Mouse (Mus musculus) CD8-positive naive resting alpha-beta T cell, adult 2 months (primary cell): ENCODE results near the gene Sohlh2.
"Not testable (repeated sequence)": the region's sequence is repeated elsewhere in the genome, so short reads cannot be mapped to it uniquely, and the experiment has no call there.

Experiments
- DNase-seq, 2 experiments: peaks; one replicate each; pipeline ENCODE4 v3.0.0; 2022; ENCODE audit warnings: low read depth in 2 of 2, low spot score in 2 of 2

Sohlh2 gene

DNA sequence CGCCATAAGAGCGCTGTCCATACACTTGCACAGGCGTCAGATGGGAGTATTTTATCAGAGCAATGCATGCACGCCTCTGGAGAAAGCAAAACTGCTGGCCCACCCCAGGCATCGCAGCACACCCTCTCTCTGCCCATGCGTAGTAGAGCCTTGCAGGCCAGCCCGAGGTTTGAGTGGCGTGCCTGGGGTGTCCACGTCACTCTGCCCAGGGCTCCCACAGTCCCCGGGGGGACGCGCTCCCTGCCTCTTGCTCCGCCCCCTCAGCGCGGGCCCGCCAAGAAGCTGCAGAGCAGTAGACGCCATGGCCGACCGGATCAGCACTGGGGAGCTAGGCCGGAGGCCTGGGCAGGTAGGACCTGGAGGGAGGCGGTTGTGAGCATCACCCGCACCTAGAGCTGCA lies at the start of gene Sohlh2:
Sohlh2 (plus strand) TSS at position 263 of the 400 bp plus-strand sequence.
- DNase-seq, result no peak

DNA sequence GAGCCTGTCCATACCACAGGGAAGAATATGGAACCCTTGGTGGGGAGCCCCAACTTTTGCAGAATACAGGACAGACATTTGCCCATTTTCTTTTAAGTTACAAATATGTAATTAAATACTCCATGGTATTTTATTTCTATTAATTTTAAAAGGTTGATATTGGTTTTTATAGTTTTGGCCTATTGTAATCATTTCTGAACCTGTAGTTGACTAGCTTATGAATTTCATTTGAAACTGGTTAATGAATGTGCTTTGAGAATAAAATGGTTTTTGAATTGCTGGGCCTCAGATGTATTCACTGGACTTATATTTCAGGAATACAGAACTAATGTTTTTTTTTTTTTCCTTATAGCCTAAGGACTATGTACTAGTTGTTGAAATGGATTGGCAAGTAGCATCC lies 44.8 kb upstream of the Sohlh2 start, which contains the start of gene Ccdc169:
Ccdc169 (plus strand) TSS at position 301 of the 400 bp plus-strand sequence.
- DNase-seq, result no peak

DNA sequence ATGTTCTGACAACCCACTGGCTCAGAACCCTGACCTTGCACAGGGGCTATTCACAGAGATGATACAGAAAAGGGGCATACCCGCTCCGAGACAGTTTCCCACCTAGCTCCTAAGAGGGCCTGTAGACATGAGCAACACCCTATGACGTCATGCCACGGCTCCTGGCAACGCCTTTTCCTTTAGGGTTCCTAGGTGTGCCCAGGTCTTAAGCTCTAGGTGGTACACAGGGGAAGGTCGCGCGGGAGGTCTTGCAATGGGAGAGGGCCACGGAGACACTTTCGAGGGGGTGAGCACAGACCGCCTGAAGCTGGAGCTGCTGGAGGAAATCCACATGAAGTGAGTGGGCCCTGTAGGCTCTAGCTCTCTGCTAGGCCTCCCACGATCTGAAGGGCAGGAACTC lies 42.0 kb upstream of the Sohlh2 start:
- DNase-seq, result no peak

DNA sequence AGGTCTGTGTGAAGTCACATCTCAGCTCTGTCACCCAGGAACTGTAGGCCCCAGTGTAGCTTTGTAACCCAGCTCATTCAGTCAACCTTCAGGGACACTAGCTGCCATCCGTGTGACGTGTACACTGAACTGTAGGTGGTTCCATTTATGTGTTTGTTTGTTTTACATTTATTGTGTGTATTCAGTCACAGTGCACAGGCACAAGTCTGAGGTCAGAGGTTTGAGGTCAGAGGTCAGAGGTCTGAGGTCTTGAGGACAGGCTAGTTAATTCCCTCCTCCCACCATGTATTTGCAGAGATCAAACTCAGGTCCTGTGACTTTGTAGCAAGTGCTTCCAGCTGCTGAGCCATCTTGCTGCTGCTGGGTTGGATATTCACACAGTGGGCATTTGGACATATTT lies 40.4 kb upstream of the Sohlh2 start:
- no peak for DNase-seq

DNA sequence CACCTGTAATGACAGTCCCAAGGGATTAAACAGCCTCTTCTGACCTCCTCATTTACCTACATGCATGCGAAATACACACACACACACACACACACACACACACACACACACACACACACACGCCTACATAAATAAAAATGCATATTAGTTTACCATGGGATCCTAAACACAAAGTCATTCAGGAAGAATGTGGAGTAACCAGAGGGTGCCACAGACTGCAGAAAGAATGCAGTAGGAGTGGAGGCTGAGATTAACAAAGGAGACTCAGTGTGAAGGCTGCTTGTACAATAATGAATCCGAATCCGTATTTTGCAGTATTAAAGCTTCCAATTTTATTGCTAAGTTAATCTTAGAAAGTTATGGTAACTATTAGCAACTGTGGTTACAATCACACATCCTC lies 36.9 kb upstream of the Sohlh2 start:
- no peak for DNase-seq

DNA sequence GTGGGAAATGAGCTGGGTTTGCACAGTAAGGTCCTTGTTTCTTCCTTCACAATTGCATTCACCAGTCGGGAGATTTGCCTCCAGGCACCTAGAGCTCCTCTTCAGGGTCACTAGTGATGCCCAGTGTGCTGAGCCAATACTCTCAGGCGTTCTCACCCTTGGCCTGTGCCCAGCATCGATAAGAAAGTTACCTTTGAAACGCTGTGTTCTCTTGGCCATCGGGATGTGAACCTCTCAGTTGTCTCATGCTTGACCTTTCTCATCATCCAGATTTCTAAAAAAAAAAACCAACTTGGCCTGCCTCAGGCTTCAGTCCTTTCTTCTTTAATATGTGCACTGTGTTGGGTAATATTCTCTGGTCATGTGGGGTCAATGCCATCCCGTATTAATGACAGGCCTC lies 35.4 kb upstream of the Sohlh2 start:
- no peak for DNase-seq

DNA sequence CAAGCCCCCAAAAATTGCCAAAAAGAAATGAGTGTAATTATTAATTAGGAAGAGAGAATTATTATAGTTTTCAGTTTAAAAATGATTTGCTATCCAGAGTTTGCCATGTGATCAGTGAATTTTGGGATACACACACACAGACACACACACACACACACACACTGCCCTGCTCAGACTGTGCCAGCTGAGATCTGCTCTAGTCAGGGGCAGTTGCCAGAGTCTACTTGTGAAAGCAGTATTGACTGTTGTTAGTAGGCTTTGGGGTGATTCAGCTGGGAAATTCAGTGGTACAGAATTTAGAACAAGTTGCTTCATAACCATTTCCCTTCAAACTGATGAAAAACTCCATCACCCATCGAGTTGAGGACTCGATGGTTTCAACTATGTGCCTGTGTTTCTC lies 34.7 kb upstream of the Sohlh2 start:
- no peak for DNase-seq

DNA sequence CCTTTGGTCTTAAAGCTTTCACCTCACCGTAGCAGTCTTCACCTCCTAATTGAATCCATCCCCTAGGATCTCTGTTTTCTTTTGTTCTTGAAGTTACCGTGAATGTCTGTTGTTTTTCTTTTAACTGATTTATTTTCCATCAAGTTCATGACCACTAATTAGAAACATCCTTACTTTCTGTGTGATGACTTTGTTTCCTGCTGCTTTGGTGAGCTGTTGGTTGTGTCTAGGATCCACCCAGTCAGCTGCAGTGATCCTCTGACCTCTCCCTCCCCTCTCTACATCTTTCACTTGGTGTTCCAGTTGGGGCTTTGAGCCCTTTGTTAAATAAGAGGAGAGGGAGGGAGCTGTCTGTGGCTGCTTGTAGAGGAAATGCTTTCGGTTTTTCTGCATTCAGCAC lies 33.7 kb upstream of the Sohlh2 start:
- DNase-seq, result no peak

DNA sequence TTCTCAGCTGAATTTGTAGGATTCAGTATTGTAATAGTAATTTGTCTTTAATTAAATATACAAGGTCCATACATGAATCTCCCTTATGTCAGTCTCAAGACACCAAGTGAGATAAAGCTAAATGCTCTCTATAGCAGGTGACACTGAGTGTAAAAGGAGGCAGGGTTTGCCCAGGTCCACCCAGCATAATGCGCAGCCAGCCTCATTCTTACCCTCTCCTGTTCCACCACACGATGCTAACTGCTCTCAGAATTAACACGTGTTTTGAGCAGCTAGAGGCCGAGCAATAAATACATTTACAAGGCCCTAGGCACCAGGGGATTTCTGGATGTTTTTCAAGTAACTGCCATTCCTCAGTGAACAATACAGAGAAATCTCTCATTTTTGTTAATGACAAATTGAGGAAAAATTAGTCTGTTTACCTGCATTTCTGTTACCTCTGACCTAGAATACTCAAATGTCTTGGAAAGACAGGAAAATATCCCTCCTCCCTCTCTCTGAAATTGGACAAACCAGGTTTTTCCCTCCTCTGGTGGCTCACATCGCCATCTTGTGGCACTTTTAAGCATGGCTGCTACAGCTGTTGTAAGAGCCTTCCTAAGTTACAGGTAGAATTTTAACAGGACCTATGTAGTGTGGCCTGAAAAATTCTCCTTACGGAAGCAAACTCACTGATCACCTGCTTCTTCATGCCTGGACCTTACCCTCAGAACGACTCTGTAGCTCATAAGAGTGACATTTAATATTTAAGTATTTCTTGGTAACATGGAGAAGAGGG lies 30.0 kb upstream of the Sohlh2 start:
- no peak for DNase-seq

DNA sequence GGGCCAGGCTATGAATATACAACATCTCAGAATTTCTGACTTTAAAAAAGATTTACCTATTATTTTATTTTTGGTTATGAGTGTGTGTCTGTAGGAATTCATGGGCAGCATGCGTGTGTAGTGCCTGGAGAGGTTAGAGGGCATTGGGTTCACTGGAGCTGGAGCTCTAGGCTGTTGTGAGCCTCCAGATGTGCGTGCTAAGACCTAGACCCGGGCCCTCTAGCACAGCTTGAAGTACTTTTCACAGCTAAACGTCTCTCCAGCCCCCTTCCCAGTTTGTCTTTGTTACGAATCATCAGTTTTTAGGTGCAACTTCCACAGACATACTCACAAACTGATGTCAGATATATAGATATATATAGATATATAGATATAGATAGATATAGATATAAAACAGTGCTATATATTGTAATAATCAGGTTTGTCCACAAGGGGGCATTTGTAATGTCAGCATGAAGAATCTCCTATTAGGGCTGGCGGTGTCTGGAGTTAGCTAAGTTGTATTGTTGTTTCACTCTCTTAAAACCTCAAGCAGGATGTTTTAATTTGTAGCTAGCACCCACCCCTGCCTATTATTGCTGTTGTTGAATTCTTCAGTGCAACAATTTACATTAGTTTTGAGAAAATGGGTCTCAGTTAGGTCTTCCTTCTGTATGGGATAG lies 29.0 kb upstream of the Sohlh2 start:
- no peak for DNase-seq

DNA sequence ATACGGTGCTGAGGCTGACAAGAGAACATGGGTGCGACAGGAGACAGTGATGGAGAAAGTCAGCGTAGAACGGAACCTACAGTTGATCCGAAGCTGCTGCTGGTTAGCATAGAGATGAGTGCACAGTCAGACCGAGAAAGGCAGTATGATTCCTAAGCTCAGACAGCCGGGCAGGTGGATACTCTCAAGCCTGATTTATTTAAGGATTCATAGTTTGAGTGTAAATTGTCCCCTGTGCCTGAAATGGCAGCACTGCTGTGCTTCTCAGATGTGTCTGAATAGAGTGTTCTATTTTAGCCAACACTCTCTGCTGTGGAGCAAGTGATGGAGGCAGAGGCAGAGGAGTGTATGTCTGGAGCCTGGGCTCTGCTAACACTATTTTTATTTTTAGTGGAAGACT lies 27.7 kb upstream of the Sohlh2 start:
- DNase-seq, result no peak

DNA sequence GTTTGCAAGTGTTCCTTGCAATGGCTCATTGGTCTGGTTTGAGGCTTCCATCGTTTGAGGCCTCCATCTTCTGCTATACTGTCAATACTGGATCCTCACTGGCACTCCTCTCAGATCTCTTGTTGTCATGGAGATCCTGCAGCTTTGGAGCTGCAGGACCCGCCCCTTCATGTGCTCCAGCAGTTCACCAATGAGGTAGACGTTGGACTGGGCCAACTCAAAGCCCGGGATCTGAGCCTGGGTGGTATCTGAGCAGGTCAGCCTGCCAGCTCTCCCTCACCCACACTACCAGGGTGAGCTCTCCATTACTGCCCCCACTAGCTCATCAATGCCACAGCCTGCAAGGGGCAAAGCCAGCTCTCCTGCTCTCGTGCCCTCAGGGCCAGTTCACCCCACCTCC lies 24.4 kb upstream of the Sohlh2 start:
- no peak for DNase-seq

DNA sequence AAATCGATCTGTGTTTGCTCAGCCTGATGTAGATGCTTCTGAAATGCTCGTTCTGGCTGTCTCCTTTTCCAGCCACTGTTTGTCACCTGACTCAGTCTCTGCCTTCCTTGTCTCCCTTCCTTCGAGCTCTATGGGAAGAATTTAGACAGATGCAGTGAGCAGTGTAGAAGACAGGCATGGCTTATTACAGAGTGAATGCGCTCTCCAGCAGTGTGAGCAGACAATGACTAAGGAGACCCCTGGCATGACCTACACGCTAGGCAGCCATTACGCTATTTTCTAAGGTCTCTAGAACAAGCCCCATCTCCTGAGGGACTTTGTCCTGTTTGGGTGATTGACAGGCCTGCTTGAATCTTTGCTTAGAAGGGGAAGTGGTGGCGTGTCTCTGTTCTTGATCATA lies 20.7 kb upstream of the Sohlh2 start:
- no peak for DNase-seq

DNA sequence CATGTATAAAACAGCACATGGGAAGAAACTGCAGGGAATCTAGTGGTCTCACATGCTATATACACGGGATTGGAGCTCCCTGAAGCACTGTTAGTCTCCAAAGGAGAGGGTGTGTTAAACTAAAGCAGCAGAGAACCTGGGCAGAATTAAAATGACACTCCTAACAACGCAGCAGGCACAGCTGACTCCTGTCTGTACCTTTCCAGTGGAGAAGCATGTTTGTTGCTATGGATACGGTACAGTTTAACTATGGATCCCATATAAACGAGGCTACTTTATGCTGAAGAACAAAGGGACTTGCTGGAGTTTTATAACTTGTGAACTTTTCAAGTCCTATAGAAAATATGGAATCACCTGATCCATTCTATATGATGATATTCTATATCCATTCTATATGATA lies 18.3 kb upstream of the Sohlh2 start:
- no peak for DNase-seq

DNA sequence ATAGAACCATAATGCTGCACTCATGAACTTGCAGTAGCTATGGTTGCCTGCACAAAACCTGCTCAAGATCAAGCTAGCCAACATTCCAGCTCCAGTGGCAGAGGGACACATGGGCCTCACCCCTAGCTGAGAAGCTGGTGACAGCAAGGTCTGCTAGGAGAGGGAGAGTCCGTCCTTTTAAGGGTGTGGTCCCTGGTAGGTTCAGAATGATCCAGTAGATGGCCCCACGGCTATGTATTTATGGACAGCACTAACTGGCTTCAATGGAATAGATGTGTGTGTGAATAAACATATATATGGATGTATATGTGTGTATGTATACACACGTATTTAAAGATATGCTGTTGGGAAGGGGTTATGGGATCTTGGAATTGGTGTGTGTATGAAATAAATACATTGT lies 9.3 kb upstream of the Sohlh2 start:
- no peak for DNase-seq

DNA sequence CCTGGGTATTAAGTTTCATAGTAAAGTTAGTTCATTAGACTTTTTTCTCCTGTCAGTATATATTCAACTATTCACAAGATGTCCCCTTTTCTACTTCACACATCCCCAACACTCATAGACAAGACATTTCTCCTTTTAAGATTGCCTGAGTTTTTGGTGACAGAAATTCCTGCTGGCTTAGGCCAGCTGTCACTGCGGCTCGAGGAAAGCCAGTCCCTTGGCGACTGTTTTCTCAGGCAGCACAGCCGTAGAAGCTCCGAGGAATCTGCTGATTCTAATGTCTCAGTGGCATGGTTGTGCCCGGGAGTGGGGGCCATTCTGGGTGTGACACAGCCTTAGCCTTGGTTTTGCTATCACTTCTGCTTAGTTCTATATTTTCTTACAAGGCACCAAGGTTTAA lies 4.6 kb upstream of the Sohlh2 start:
- DNase-seq, result no peak

DNA sequence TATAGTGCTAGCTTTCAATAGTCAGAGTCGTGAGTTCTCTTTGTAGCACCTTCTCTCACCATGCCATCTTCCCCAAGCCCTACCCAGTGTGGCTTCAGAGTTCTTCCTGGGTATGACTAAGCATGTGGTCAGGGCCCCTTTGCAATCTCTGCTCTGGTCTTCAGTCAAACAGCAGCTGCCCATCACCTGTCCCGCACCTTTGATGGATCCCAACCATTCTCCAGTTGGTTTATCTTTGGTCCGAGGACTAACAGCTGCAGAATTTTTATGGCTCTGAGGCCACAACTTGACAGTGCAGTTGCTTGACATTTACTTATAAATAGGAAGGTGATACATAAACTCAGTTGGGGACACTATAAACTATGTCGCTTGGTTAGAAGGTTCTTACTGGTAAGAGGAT lies 9.8 kb downstream of the Sohlh2 start:
- DNase-seq, result no peak

DNA sequence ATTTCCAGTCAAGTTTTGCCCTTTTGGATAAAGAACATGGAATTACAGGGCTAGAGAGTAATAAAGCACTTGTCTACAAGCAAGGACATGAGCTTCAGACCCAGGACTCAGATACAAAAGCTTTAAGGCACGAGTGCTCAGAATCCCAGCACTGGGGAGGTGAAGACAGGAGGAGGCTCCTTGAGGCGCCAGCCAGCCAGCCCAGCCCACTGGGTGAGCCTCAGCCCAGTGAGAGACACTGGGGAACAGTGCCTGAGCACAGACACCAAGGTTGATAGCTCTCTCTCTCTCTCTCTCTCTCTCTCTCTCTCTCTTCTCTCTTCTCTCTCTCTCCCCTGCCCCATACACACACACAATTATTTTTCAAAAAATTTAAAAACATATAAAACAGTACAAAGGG lies 11.5 kb downstream of the Sohlh2 start:
- DNase-seq, result no peak

DNA sequence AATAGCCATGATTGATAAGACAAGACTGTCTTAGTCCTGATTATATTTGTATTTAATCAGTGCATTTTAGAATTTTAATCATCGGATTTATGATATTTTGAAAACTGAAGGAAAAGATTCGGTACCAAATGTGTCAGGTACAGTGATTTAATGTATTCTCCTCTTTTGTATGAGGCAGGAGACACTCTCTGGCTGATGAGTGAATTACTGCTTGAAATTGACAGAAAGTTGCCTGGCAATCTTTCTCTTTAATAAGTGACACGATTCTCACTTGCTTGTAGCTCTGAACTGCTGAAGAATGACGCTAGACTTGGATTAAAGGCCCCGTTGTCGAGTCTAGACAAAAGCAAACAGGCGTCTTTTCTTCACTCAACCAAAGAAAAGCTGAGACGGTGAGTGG lies 13.0 kb downstream of the Sohlh2 start:
- DNase-seq, result no peak

DNA sequence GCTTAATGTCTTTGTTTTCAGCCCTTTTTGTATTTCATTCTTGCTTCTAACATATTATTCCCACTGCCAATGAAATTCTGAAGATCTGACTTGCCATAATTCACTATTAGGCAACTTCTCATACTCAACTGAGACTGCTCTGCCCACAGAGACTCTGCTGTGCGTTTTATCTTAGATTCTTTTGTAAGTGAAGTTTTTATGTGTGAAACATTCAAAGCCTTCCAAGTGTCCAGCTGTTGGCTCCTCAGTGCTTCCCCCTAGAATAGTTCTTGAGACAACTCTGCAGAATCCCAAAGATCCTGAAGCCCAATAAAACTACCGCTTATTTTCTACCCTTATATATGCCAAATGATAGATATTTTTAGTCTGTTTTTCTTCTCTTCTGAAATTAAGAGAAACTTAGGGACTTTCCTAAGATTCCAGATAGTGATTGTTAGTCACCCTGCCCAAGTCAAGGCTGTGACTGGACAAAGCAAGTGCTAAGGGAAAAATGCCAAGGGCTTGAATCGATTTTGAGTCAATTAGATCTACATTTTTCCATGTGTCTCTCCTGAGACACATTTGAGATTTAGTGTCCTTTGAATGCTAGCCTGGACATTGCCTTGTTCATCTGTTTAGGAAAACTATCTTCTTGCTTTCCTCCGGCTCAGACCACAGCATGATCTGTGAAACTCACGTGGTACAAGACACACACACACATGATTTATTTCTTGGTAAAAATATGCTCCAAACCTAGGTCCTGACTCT lies 13.9 kb downstream of the Sohlh2 start:
- no peak for DNase-seq

DNA sequence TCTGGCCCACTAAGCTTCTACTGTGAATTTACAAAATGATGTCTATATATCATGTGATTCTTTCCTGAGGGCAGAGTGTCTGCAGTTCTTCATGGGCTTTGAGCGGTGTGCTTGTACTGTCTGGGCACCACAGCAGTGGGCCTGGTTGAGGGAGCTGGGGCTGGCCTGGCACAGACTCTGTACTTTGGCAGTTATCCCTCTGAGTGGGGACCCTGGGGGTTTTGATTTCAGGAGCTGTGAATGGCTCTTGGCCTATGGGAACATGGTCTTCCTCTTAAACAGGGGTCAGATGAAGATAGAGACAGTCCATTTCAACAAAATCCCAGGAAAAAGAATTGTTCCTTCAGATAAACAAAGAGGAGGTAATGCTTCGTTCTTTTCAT lies 14.5 kb downstream of the Sohlh2 start:
- DNase-seq, result no peak

DNA sequence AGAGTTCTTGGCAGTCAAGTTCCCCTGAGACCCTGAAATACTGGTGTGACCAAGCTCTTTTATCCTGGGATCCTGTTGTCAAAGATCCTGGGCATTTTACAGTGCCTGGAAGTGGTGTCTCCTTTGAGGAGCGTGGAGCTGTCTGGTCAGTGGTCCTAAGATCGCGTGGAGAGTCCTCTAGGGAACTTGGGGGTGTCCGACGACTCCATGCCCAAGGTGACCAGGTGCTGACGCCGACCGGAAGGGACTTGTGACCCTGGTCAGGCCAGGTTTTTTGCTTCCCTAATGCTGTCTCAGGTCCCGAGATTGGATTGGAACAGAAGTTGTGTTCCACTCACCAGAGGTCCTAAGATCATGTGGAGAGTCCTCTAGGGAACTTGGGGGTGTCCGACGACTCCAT lies 21.8 kb downstream of the Sohlh2 start:
- not testable (repeated sequence) for DNase-seq
